Mouse (Mus musculus) gastrocnemius, adult 2 months (tissue): ENCODE results near the gene Add1. TPM values are rescaled to one million over a fixed set of nuclear protein-coding genes. Genes with fewer than 3 reads are reported as not detected.

Source experiments
- DNase-seq: peaks from one replicate; pipeline ENCODE4 v3.0.0; 2022
- H3K27ac ChIP-seq: fragments of 200-600 bp; 2 replicates; pipeline ENCODE4 v1.8.1; 2022; ENCODE audit warnings: mild to moderate bottlenecking
- H3K4me3 ChIP-seq: fragments of 200-600 bp; 2 replicates; pipeline ENCODE4 v1.8.1; 2022; ENCODE audit warnings: mild to moderate bottlenecking, moderate library complexity
- CTCF ChIP-seq: fragments of 200-600 bp; IDR thresholded peaks from 2 replicates; pipeline ENCODE4 v1.8.1; 2022; ENCODE audit warnings: antibody characterized with exemption, mild to moderate bottlenecking, moderate library complexity
- intact Hi-C: fragments of 180-260 bp; cut with DNase I; formaldehyde crosslinking; loops from one replicate; pipeline ENCODE4 v1.15.1; 2025
- total RNA-seq, 2 experiments: library from RNA; stranded (reverse); gene quantifications; 2 replicates each; pipeline ENCODE4 v1.2.3; 2021

Gene Add1
- total RNA-seq, 2 experiments from 2014 or later = 72.3 to 74.9 TPM

DNA sequence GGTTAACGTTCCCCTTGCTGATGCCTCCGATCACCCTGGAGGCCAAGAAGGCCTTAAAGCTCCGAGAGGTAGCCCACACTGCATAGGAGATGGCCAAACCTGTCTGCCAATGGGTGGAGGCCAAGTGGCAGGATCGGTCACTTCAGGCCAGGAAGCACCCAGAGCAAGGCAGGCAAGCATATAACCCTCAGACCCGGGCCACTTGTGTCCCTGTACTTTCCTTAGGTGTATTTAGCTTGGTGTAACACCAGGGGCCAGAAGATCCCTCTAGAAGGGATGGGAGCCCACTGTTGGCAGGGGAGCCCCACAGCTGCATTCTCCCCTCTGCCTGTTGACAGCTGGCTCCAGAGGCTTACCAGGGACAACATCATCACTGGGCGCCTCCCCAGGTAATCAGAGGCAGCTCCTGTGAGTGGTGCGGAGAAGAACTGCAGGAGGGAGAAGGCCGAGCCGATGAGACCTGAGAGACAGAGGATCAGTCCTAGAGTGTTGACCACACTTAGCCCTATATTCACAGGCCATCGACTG is 62.3 kb downstream of the Add1 start:
- no peak for TF ChIP-seq CTCF
- Histone ChIP-seq H3K4me3 (peak overlapping the region; percentile 87), H3K27ac (peak overlapping the region; percentile 87)
- intact Hi-C loops = loop anchor here (2.0 kb wide), 1 partner anchor 117 kb away; no protein-coding TSS in a partner anchor
- peak; percentile 40 for DNase-seq

DNA sequence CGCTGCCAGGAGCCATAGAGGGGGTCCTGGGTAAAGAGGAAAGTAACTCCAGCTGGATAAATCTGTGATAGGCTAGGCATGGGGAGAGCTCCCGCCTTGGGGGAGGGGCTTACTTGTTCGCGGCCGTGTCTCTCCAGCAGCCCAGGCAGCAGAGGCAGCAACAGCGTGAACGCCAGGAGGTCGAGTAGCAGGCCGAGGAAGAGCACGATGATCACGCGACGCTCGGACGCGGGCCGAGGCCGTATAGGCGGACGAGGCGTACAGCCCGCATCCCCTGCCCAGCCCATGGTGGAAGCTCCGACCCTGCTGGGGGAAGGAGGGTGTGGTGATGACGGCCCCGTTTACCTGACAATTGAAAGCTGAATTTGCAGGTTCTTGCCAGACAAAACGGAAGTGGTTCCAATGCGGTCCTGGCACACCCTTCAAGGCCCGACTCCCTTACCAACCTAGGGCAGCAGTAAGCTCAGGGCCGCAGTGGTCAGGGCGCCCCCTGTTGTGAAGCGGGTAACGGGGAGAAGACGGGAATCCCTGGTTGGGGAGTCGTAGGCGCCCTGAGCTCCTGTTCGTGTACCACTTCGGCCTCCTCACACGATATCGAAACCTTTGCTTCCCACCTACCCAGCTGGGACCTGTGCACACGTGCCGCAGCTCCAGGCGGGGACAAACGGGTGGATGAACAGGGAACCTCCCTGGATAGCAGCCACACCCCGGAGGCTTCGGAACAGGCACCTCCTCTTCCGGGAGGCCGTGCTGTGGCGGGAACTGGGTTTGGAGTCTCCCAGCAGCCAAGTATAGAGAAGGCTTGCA is 63.2 kb downstream of the Add1 start, which contains the start of gene Mfsd10:
TSS of gene Mfsd10 (minus strand) at position 732 of the 807 bp plus-strand sequence.
- peak; percentile 85 for DNase-seq
- TF ChIP-seq CTCF = peak; percentile 55

DNA sequence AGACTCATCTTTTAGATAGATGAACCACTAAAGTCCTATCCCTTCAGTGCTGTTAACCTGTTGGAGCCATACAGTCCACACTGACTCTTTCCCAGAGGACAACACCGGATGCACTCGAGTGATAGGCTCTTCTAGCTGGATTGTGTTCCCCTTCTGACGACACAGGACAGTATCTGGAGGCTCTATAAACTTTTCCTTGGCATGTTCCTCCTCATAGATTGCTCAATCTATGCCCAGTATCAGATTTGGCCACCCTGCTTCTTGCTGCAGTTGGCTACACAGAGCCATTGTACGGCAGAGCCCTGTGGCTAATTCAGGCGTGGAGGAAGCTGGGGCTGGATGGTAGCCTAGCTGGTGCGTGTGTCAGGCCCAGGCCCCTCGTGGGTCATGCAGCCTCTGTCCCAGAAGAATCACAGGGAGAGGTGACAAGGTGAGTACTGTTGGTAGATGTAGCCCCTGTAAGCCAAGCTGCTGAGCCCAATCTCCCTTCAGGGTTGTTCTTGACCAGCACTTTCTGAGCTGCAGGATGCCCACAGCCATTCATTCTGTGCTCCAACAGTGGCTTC is 64.2 kb downstream of the Add1 start:
- TF ChIP-seq CTCF = no peak
- H3K27ac ChIP-seq = no peak overlapping the region
- peak overlapping the region; percentile 87; the same call in 1 of the 2 replicates for H3K4me3 ChIP-seq
- intact Hi-C loops = loop anchor here (2.0 kb wide), 1 partner anchor 119 kb away; no protein-coding TSS in a partner anchor
- DNase-seq = no peak

More for the DNA sequence above, 63.2 kb downstream of the Add1 start, which contains the start of gene Mfsd10:
- Histone ChIP-seq H3K4me3 (peak within 1 kb of the TSS; percentile 87), H3K27ac (peak within 1 kb of the TSS; percentile 87)
- intact Hi-C loops = loop anchor here (2.0 kb wide), 1 partner anchor 118 kb away; no protein-coding TSS in a partner anchor

DNA sequence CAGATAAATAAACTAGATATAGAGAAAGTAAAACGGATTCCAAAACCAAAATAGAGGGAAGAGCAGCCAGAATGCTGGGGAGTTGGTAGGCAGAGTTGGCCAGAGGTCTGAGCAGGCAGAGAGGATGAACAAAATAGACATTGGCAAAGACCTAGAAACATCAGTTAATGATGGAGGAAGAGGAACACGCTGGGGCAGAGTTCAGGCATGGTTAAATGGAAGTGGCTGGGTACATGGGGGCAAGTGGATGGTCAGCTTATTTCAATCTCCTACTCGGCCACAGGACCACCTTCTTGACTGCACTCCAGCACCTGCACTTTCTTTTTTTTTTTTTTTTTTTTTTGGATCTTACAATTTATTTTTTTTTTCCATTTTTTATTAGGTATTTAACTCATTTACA is 68.5 kb downstream of the Add1 start:
- Histone ChIP-seq H3K27ac (no peak overlapping the region), H3K4me3 (no peak overlapping the region)
- no peak for DNase-seq
- no peak for TF ChIP-seq CTCF
- intact Hi-C loops = no loop called here

DNA sequence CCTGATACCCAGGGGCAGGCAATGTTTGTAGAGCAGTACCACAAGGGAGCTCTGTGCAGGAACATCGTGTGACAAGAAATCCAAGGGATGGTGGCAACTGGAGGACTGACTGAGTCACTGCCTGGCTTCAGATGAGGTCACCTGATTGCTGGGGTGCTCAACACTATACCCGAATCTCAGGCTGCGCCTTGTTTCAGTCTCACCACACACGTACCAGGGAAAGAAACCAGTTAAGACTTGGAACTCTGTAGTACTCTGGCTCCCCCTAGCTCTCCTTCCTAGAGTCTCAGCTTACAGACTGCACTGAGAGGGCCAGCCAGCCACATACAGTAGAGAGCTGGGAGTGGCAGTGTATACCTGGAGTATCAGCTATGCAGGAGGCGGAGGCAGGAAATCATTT is 69.5 kb downstream of the Add1 start:
- no peak for DNase-seq

DNA sequence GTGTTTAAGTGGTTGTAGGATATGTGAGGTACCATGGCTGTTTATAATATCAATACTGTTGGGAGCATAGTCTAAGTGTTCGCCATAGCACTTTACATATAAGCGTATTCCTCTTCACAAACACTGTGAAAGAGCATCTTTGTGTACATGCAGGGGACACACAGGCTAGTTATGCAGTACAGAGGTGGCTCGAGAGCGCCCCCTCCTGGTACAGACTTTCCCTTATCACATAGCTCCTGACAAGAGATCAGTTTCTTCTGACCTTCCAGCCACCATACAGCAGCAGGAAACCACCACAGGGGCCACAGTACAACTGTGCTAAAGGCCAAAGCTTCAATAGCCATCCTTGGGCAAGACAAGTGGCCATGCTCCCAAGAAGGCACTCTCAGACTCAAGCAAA is 74.1 kb downstream of the Add1 start:
- no peak overlapping the region for H3K27ac ChIP-seq
- no peak overlapping the region for H3K4me3 ChIP-seq
- peak; percentile 76 for TF ChIP-seq CTCF
- DNase-seq = peak; percentile 74
- intact Hi-C loops = no loop called here

More for the DNA sequence above, 69.5 kb downstream of the Add1 start:
- peak; percentile 68 for TF ChIP-seq CTCF
- intact Hi-C loops = no loop called here
- no peak overlapping the region for H3K4me3 ChIP-seq
- H3K27ac ChIP-seq = no peak overlapping the region

DNA sequence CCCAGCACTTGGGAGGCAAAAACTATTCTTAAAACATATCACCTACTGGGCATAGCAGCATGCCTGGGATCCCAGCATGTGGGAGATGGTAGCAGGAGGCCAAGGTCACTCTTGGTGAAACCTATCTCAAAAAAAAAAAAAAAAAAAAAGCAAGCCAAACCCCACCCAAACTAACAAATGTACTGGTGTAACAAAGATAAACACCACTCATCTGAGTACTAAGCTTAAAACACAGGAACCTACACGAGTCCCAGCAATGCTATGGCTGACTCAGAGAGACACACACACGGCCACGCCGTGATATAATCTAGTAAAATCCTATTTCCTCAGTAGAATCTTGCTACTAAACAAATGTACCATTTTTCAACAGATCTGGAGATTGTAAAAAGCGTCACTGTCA is 79.5 kb downstream of the Add1 start:
- Histone ChIP-seq H3K27ac (no peak overlapping the region), H3K4me3 (no peak overlapping the region)
- no peak for TF ChIP-seq CTCF
- intact Hi-C loops = no loop called here
- no peak for DNase-seq

DNA sequence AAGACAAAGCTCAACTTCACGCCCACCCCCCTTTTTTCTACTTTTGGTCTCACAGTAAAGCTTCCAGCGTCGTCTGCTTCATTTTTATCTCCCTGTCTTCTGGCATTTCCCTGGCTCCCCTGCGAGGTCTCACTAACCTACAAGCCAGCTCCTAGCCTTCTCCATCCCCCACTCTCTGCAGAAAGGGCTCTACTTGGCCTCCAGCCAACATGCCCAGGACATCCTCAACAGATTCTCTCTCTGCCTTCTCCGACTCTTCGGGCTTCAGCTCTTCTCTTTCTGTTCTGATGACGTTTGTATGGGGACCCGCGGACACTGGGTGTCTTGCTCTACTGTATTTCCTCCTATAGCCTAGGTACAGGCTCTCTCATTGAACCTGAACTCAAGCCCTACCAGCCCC is 81.4 kb downstream of the Add1 start:
- Histone ChIP-seq H3K4me3 (no peak overlapping the region), H3K27ac (no peak overlapping the region)
- intact Hi-C loops = no loop called here
- no peak for DNase-seq
- TF ChIP-seq CTCF = no peak

DNA sequence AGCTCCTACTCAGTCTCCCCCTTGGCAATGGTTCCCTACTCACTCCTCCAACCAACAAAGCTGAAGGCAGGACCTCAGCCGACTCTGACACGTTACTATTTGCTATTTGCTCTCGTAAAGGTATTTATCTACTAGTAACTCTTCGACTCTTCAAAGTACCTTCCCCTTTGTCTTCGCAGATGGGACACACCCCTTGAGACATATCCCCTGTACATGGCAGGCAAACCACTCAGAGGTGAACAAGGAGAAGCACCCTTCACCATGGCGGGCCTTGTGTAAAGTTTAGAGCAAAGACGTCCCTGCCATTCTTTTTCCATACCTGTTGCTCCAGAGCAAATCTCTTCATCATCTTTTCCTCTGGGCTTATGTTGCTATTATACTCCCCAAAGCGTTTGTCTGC is 84.1 kb downstream of the Add1 start:
- H3K4me3 ChIP-seq = no peak overlapping the region
- no peak overlapping the region for H3K27ac ChIP-seq
- DNase-seq = no peak
- intact Hi-C loops = no loop called here
- no peak for TF ChIP-seq CTCF

DNA sequence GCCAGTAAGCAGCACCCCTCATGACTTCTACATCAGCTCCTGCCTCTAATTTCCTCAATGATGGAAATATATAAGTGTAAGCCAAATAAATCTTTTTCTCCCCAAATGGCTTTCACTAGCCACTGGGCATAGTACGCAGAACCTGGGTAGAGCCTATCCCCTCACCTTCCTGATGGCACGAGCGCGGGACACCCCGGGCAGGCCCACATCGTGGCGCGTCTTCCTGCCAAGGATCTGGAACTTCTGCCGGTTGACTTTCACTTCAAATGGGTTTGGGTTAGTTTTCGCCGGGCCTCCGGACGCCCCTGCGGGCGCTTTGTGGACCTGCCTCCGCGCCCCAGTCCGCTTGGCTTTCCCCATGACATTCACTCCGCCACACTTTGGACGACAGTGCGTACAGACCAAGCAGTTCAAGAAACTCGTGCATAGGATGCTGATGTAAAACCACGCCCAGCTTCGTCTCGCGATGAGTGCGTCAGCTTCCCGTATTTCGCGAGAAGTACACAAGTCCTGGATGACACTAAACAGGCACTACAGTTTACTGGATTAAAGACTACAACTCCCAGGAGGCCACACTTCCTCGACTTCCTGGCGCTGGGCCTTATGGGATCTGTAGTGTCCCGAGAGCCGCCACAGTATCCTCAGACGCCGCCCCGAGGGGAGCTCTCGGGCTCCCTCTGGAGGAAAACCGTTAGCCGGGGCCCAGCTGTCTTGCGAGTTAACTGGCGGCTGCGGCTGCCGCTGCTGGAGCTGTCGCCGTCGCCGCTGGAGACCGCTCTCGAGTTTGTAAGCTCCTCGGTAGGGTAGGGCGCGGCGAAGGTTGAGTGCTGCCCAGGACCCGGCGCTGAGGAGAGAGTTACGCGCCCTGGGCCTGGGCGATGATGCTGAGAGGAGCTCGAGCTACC is 86.5 kb downstream of the Add1 start, which contains the start of the genes Nop14 and Grk4:
TSS of gene Nop14 (minus strand) at position 463 of the 905 bp plus-strand sequence.
TSS of gene Grk4 (plus strand) at position 694 of the 905 bp plus-strand sequence.
- H3K4me3 ChIP-seq = peak within 1 kb of the TSS; percentile 92
- TF ChIP-seq CTCF = peak; percentile 99; the same call in 1 of the 2 replicates
- H3K27ac ChIP-seq = peak within 1 kb of the TSS; percentile 92
- intact Hi-C loops = loop anchor here (2.0 kb wide), 1 partner anchor 101 kb away; the partner anchor contains the start of gene Htt
- DNase-seq = peak; percentile 99

DNA sequence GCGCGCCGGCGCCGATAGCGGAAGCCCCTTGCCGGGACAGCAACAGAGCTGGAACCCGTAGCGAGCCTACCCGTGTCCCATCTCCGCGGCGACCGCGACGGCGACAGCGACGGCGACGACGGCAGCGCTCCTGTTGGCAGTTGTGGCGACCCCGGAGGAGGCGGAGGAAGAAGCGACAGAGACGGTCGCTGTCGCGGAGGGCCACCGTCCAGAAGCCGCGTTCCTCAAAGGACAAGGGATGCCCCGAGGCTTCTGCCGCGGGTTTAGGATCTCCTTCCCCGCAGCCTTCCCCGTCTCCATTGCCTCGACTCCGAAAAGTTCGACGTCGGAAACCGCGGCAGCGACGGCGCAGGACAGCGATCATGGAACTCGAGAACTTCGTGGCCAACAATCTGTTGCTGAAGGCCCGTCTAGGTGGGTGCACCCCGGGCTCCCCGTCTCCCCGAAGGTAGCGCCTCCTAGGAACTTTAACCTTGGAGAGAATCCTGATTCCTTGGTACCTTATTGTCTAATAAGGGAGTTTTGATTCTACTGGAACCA is 87.2 kb downstream of the Add1 start:
- H3K4me3 ChIP-seq = peak overlapping the region; percentile 92
- intact Hi-C loops = loop anchor here (2.0 kb wide), 1 partner anchor 100 kb away; the partner anchor contains the start of gene Htt
- DNase-seq = no peak
- peak overlapping the region; percentile 92 for H3K27ac ChIP-seq
- no peak for TF ChIP-seq CTCF
